Mouse (Mus musculus) left cerebral cortex, adult 11 months (tissue): ENCODE results near the gene Klk11.
A peak's percentile ranks its signal among the peaks of the same experiment; 100 is the strongest.

ENCODE experiments used
- DNase-seq: peaks from one replicate; pipeline ENCODE4 v3.0.0; 2022; ENCODE audit warnings: low spot score

Gene Klk11

DNA sequence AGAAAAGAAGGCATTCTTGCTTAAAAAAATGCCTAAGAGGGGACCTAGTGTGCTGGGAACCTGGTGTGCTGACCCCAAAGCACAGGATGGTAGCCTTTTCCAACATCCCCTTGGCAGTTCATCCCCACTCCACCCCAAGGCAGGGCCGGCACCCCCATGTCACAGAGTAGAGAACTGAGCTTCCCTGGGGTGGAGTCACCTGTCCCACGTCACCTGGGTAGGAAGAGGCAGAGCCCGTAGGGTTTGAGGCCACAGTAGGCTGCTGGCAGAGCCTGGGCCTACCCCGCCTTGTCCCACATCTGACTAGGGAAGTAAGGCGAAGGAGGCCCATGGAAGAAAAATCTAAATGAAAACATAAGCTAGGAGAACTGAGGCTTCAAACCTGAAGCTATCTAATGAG lies at the start of gene Klk11:
TSS of gene Klk11 (plus strand) at position 241 of the 400 bp plus-strand sequence.
- no peak for DNase-seq

DNA sequence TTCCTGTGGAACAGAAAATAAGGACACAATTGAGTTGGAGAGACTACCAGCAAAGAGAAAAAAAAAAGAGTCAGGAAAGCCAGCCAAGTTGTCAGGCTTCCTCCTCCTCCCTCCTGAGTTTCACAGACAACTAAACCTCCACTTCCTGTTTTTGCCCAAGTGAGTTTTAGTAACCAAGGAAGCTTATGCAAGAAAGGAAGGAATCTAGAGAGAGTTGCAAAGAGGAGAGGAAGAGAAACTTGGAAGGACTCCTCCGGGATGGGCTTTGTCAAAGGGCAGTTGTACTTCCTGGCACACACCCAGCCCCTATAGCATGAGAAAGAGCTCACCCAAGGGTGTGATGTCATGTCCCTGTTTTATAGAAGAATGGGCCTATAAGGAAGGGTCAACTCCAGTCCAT lies 26.6 kb upstream of the Klk11 start:
- peak; percentile 7 for DNase-seq

DNA sequence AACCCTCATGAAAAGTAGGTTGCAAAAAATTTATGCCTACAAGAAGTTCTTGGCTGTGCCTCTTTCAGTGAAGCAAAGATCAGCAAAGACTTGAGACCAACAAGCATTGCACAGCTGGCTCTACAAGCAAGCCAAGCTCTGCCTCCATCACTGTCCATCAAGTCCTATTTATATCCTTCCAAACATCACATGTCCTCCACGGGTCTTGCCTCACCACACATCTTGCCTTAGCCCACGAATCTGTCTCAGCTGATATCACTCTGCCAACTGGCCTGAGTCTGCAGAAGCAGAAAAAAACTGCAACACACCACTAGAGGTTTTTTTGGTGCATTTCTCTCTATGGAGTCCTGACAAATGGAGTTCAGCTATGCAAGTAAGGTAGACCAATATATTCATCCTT lies 21.6 kb upstream of the Klk11 start:
- DNase-seq, result no peak

DNA sequence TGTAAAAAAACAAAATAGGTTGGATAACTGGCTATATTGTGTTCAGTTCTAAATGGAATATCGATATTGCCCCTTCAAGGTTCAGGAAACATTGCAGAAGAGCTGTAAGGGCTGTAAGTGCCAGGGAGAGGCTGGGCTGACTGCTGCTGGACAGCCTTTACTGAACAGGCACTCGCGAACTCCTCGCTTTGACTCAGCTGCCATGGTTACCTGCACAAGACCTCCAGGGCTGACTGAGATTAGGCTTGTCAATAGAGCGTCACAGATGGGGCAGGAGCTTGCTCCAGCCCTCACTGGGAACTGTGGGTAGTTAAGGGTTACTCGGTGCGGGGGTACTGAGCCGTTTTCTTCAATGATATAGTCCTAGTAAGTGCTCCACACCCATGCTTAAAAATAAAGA lies 7.9 kb upstream of the Klk11 start:
- no peak for DNase-seq

DNA sequence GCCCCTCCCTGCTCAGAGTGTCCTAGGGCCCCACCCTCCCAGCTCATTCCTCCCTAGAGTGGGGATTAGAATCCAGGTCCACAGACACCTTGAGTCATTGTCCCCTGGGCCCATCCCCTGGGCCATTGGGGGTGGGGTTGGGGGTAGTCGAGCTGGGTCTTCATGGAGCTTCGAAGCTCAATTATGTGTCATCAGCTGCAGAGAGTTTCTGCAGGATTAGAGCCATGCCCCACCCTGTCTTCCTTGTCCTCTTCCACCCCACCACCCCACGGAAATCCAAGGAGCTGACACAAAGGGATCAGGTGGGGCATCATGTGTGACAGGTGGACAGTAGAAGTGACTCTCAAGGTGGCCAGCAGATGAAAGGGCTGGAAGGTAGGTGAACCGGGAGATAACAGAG lies 5.8 kb upstream of the Klk11 start, which contains the start of gene Klk12:
TSS of gene Klk12 (plus strand) at position 301 of the 400 bp plus-strand sequence.
- no peak for DNase-seq

DNA sequence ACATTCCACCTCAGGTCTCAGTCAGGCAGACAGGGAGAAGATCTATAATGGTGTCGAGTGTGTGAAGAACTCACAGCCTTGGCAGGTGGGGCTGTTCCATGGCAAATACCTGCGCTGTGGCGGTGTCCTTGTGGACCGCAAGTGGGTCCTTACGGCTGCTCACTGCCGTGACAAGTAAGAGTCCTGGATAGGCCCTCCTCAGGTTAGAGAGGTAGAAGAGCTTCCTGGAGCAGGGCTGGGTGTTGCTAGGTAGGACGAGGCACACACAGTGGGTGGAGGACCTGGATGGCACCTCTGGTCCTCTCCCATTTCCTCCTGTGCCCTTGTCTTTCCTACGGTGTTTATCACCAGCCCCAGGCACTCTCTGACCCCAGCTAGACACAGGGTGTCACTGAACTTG lies 4.8 kb upstream of the Klk11 start:
- DNase-seq, result no peak

DNA sequence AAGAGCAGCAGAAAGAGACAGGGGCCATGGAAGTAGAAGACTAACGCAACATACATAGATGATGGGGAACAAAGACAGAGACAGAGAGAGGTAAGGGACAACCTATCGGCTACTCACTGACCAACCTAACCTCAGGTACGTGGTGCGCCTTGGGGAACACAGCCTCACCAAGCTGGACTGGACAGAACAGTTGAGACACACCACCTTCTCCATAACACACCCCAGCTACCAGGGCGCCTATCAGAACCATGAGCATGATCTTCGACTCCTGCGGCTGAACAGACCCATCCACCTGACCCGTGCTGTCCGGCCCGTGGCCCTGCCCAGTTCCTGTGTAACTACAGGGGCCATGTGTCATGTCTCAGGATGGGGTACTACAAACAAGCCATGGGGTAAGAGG lies 3.7 kb upstream of the Klk11 start:
- no peak for DNase-seq

DNA sequence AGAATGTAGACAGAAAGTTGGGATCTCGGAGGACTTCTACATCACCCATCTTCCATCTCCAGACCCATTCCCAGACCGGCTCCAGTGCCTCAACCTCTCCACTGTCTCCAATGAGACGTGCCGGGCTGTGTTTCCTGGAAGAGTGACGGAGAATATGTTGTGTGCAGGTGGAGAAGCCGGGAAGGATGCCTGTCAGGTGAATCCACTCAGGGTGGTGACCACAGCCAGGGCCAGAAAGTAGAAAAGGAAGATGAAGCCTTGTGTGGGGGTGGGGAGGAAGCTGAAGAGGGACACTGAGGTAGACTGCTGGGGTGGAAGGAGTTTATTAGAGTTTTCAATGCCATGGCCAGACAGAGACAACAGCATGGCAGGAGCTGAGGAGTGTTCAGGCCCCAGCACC lies 2.5 kb upstream of the Klk11 start:
- DNase-seq, result no peak

DNA sequence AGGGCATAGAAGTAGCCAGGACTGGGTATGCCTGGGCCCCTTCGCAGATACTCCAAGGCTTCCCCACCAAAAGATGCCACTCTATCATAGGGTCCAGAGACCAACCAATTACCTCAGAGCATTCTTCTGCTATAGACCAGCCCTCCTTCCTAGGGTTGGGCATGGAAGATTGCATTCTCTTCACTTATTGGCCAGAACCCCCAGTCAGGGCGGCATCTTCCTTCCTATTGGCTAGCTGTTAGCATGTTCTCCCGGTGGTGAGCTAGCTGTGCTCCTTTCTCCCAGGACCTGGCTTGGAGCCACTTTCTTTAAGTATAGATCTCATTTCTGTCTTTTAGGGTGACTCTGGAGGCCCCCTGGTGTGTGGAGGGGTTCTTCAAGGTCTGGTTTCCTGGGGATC lies 1.5 kb upstream of the Klk11 start:
- DNase-seq, result no peak

DNA sequence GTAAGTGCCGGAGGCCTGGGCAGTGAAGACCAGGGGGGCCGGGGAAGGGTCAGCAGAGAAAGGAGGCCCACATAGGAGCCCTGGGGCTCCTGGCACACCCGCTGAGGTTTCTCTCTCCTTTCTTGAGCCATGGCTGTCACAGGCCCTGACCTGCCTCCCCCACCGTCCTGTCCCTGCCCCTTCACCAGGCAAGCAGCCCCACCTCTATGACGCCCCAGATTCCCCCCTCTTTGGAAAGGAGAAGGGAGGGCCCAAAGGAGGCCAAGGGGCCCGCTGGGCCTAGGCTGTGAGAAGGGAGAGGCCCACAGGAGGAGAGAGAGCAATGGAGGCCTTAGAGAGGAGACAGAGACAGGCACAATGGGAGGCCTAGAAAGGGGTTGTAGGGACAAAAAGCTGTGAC lies 398 bp downstream of the Klk11 start:
- no peak for DNase-seq

DNA sequence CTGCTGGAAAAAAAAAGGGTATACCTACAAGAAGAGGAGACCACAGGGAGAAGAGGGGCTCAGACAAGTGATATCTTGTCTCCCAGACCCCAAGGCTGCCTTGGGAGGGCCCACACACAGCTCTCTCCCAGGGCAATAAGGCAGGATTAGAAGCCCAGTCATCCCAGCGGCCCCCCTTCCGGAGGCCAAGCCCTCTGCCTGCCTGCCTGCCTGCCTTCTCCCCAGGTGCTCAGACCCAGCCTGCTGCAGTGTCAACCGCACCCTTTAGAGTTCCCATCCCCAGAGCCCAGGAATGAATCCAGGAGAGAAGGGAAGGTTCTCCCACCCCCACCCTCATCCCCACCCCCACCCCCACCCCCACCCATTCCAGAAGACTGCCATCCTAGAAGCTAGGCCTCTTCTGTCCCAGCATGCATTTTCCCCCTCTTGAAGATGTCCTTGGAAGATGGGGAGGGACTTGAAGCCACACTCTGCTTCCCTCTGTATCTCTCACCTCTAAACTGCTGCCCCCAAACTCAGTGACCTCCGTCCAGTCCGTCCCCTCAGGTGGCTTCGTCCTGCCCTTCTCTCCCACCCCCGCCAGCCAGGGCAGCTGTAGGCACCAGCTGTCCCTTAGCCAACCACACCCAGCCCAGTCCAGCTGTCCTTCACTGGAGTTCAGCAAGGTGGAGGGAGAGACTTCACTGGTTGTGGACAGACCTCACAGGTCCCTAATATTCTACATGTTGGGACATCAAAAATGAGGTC lies 1.1 kb downstream of the Klk11 start:
- no peak for DNase-seq

DNA sequence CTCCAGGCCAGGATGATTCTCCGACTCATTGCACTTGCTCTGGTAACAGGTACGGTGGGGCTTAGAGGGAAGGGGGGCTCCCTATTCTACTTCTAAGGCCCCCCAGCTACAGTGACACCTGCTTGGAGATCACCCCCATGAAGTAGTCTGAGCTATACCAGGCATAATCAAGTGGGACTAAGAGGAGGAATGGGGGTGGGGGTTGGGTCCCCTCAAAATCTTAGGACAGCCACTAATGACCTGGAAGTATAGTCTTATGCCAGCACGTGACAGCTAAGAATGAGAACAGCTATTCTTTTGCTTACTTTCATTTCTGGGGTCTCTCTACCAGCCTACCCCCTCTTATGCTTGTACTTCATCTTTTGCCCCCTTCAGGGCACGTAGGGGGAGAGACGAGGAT lies 2.1 kb downstream of the Klk11 start:
- DNase-seq, result no peak

DNA sequence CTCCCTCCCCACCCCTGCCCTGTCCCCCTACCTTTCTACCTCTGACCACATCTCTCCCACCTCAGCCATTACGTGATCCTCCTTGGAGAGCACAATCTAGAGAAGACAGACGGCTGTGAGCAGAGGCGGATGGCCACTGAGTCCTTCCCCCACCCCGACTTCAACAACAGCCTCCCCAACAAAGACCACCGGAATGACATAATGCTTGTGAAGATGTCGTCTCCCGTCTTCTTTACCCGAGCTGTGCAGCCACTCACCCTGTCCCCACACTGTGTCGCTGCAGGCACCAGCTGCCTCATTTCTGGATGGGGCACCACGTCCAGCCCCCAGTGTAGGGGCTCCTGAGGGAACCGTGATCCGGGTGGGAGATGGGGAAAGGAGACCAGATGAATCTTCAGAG lies 3.0 kb downstream of the Klk11 start:
- DNase-seq, result no peak

DNA sequence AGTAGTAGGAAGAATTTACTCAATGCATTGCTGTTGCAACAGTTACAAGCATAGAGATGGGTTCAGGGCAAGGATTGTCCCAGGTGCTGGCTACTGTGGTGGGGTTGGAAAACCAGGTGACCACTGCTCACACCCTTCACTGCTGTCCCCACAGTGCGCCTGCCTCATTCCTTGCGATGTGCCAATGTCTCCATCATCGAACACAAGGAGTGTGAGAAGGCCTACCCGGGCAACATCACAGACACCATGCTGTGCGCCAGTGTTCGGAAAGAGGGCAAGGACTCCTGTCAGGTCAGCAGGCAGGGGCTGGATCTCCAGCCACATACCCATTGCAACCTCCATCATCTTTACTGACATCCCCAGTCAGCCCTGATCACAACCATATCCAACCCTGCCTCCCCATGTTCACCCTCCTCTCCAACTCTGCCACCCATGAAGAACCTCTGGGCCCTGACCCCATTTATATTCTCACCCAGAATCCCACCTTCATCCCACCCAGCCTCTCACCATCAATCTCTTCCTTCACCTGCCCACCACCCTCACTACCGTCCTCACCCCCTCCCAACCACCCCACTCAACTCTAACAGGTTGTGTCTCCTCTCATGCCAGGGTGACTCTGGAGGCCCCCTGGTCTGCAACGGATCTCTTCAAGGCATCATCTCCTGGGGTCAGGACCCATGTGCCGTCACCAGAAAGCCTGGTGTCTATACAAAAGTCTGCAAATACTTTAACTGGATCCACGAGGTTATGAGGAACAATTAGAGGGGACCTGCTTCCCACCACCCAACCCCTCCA lies 4.0 kb downstream of the Klk11 start:
- no peak for DNase-seq

DNA sequence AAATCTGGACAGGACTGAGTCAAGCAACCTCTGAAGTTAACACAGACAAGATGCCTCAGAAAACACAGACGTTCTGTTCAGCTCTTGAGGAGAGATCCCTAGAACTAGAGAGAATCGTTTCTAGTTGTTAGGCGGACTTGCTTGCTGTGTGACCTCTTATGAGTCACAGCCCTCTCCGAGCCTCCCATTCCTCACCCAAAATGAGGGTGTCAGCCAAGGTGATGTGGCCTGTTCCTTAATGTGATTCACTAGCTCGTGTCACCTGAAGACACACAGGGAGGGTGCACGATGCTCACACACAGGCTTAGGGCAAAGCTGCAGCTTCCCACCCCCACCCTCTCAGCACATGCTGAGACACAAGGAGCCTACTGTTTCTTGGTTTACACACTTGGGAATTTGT lies 5.8 kb downstream of the Klk11 start:
- no peak for DNase-seq

DNA sequence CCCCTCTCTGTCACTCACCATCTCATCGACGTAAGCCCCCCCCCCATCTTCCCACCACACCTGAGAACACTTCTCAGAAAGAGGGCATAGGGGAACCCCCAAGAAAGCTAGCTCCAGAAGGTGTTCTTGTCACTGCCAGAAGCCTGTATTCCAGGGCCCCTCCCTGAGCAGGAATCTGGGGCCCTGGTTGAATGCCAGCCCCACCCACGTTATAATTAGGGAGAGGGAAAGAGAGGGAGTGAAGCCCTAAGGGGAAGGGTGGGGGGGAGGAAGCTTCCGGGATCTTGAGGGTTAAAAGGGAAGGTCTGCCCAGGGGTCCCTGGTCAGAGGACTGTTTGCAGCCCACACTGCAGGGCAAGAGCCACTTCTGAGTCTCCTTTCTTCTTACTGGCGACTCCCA lies 6.3 kb downstream of the Klk11 start, which contains the start of gene Klk10:
TSS of gene Klk10 (plus strand) at position 290 of the 400 bp plus-strand sequence.
- no peak for DNase-seq

DNA sequence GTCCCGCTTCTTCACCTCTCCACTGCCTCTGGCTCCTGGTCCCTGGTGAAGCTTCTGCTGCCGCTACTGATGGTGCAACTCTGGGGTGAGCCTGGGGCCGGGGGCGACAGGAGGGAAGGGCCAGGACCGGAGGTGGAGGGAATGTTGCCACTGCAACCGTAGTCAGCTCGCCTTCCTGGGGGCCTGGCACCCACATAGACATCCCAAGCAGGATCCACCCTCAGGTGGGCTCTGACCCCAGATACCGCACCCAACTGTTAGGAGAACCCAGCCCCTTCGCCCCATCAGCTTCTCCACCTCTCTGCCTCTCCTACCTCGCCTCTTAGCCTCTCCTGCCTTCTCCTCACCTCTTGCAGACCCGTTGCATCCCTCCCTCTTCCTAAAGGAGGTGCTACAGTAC lies 7.1 kb downstream of the Klk11 start:
- DNase-seq, result no peak

DNA sequence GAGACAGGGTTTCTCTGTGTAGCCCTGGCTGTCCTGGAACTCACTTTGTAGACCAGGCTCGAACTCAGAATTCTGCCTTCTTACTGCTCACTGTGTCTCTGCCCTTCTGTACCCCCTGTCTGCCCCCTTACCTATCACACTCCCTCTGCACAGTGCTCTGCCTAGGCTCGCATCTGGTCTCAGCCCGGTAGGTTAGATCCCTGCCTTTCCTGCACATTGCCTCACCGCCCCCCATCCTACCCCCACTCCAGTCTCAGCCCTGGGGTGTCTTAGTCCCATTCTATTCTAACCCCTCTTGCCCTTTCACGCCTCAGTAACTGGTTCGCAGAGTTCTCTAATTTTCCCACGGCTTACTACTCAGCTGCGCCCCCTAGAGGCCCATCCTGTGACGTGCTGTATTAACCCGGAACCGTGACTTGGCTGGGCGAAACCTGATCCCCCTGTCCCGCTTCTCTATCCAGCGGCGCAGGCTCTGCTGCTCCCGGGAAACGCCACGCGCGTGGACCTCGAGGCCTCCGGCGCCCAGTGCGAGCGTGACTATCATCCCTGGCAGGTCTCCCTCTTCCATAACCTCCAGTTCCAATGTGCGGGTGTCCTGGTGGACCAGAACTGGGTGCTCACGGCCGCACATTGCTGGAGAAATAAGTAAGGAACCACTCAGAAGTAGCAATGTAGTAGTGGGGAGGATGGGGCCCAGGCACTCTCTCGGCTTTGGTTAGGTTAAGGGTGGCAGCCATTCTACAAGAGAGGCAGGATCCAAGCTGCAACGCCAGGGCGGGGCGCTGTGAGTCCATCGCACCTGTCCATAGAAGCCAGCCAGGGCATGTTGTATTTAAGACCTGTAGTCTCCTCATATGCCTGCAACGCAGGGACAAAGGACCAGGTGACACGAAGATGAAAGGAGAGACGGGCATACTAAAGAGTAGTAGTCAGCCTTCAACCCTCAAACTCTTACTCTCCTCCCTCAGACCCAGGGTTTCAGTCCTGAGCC lies 8.2 kb downstream of the Klk11 start:
- DNase-seq, result no peak

DNA sequence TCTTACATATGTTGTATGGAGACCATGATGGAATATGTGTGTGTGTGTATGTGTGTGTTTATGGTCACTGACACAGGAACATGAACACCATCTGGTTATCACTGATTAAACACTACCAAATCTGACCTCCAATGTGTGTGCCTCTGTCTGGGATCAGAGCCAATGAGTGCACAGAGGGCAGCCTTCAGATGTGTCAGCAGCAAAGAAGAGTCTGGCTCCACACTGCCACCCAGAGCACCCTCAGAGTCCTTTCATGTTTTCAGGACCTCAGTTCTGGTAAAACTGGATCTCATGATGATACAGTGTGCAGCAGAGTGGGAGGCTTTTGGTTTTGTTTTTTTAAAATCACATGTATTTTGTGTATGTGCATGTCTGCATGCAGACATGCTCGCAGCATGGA lies 10.9 kb downstream of the Klk11 start:
- DNase-seq, result no peak

DNA sequence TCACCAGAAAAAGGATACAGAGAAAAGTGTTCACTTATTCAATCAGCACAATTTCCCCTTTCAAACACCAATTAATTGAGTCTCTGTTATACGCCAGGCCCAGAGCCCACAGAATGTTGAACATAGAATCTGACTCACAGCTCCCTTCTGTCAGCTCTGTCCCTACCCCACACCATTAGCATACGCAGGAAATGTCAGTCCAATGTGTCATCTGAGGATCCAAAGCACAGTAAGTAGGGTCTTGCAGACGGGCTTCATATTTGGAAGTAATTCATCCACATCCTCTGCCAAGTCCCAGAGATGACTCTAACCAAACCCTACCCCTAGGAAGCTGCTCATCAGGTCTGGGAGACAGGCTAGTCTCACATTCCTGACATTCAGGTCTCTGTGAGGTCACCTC lies 13.7 kb downstream of the Klk11 start:
- no peak for DNase-seq

DNA sequence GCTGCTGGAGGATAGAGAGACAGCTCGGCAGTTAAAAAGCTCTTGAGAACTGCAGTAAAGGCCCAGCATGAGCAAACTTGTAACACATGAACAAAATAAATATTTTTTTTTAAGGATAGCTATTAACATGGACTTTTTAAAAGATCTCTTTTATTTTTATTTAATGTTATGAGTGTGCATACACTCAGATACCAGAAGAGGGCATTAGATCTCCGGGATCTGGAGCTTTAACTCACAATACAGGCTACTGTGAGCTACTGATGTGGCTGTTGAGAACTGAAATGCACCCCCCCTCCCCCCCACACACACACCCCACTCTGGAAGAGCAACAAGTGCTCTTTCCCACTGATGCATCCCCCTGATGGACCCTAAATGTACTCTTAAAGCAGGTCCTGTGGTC lies 14.9 kb downstream of the Klk11 start:
- no peak for DNase-seq

DNA sequence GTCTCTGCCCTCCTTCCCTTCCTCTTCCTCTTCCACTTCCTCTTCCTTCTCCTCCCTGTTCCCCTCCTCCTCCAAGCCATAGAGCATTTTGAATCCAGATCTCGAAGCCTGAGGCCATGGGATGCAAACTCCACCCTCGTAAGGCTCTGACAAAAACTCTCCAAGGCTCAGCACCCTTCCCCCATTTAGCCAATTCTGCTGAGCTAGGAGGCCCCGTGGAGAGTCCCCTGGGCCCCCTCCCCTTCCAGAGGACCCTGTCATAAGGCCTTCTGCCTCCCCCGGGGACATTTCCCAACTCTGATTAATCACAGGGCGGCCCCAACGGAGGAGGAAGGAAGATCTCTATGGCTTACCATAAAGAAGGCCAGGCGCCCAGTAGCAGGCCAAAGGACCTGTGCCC lies 17.2 kb downstream of the Klk11 start, which contains the start of gene Klk9:
TSS of gene Klk9 (plus strand) at position 301 of the 400 bp plus-strand sequence.
- no peak for DNase-seq
